Mouse (Mus musculus): Measurements from ENCODE around the gene Usp10. TPM values are rescaled to one million over a fixed set of nuclear protein-coding genes. Genes with fewer than 3 reads are reported as not detected.
A peak's percentile ranks its signal among the peaks of the same experiment; 100 is the strongest.

Usp10 gene
- polyA plus RNA-seq, 1 experiment from 2014 or later, result 99.2 TPM

DNA sequence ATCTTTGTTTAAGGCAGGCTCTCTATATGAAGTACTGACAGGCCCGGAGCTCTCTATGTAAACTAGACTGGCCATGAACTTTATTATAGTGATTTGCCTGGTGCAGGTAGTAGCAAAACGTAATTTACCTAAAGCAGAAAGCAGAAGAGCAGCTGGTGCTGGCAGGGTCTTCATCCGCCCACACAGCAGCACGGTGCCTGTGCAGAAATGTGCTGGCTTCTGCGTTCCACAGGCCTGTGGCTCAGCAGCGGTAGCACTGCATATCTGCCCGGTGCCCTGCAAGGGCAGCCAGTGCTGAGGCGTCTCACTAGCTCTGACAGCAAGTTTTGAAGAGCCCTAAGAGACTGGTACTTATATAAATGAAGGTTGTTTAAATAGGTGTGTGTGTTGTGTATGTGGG, 45.2 kb downstream of the Usp10 start:
- Histone ChIP-seq H3K27ac (ENCODE audit: low read depth, low read length) (no peak overlapping the region), H3K9me3 (replicated peaks; ENCODE audit: control insufficient read depth, low read length) (no peaks in the 10 kb centered on the region), H3K4me1 (ENCODE audit: control insufficient read depth, insufficient read depth, low read length) (no peaks in the 10 kb centered on the region), H3K4me3 (ENCODE audit: low read depth, low read length) (no peak overlapping the region), H3K36me3 (ENCODE audit: control insufficient read depth, insufficient read depth, low read length) (peaks cover 65% of the 10 kb centered on the region), H3K27me3 (ENCODE audit: control insufficient read depth, insufficient read depth, low read length) (no peaks in the 10 kb centered on the region), H3K4me2 (no peak overlapping the region), H3K9ac (ENCODE audit: low read depth, low read length) (no peak overlapping the region)
- no peak for ATAC-seq (replicated peaks; ENCODE audit: insufficient number of reproducible peaks, low FRiP score, low TSS enrichment)
- 89% methylated on average over 8 of the region's 8 CpGs for WGBS (ENCODE audit: insufficient replicate concordance)

DNA sequence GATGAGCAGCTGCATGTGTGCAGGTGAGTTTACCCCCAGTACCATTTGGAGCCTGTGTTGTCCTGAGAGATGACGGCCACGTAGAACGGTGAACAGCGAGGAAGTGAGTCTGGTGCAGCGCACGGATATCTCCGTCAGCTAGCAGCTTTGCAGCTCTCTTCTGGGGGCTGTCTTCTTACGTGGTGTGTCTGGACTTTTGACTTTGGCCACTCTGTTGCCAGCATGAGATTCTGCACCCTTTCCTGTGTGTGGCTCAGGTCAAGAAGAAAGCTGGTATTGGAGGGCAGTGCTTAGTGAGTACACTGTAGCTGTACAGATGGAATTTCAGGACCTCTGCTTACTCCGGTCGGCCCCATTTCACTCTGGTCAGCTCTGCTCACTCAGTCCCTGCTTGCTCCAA, 47.9 kb downstream of the Usp10 start:
- peaks cover 40% of the 10 kb centered on the region for H3K36me3 ChIP-seq (ENCODE audit: control insufficient read depth, insufficient read depth, low read length)
- H3K4me1 ChIP-seq (ENCODE audit: control insufficient read depth, insufficient read depth, low read length), result no peaks in the 10 kb centered on the region
- H3K9ac ChIP-seq (ENCODE audit: low read depth, low read length), result no peak overlapping the region
- no peak for ATAC-seq (replicated peaks; ENCODE audit: insufficient number of reproducible peaks, low FRiP score, low TSS enrichment)
- no peaks in the 10 kb centered on the region for H3K27me3 ChIP-seq (ENCODE audit: control insufficient read depth, insufficient read depth, low read length)
- no peak overlapping the region for H3K4me2 ChIP-seq
- no peak overlapping the region for H3K4me3 ChIP-seq (ENCODE audit: low read depth, low read length)
- H3K27ac ChIP-seq (ENCODE audit: low read depth, low read length), result no peak overlapping the region
- WGBS (ENCODE audit: insufficient replicate concordance), result 97% methylated on average over 10 of the region's 10 CpGs
- H3K9me3 ChIP-seq (replicated peaks; ENCODE audit: control insufficient read depth, low read length), result no peaks in the 10 kb centered on the region

- H3K36me3 ChIP-seq (ENCODE audit: control insufficient read depth, insufficient read depth, low read length), result peaks cover 19% of the 10 kb centered on the region
- ATAC-seq (replicated peaks; ENCODE audit: insufficient number of reproducible peaks, low FRiP score, low TSS enrichment), result no peak
- no peaks in the 10 kb centered on the region for H3K4me1 ChIP-seq (ENCODE audit: control insufficient read depth, insufficient read depth, low read length)
- H3K9ac ChIP-seq (ENCODE audit: low read depth, low read length), result no peak overlapping the region
- H3K9me3 ChIP-seq (replicated peaks; ENCODE audit: control insufficient read depth, low read length), result no peaks in the 10 kb centered on the region
- no peaks in the 10 kb centered on the region for H3K27me3 ChIP-seq (ENCODE audit: control insufficient read depth, insufficient read depth, low read length)
- 45% methylated on average over 5 of the region's 5 CpGs for WGBS (ENCODE audit: insufficient replicate concordance)
- no peak overlapping the region for H3K4me3 ChIP-seq (ENCODE audit: low read depth, low read length)
- H3K4me2 ChIP-seq, result no peak overlapping the region
- H3K27ac ChIP-seq (ENCODE audit: low read depth, low read length), result no peak overlapping the region
Observed at GRCm38 (mm10) chr8:119960531-119961104, 50.5 kb downstream of the Usp10 start.

GRCm38 (mm10) chr8:119964859-119965258, 54.7 kb downstream of the Usp10 start:
- WGBS (ENCODE audit: insufficient replicate concordance), result 72% methylated on average over 4 of the region's 4 CpGs
- H3K9ac ChIP-seq (ENCODE audit: low read depth, low read length), result no peak overlapping the region

GRCm38 (mm10) chr8:119967435-119967834, 57.3 kb downstream of the Usp10 start:
- no peak for ATAC-seq (replicated peaks; ENCODE audit: insufficient number of reproducible peaks, low FRiP score, low TSS enrichment)
- H3K4me2 ChIP-seq, result no peak overlapping the region
- H3K36me3 ChIP-seq (ENCODE audit: control insufficient read depth, insufficient read depth, low read length), result no peaks in the 10 kb centered on the region
- whole genome bisulfite sequencing (ENCODE audit: insufficient replicate concordance), result 83% methylated on average over 9 of the region's 9 CpGs
- H3K9me3 ChIP-seq (replicated peaks; ENCODE audit: control insufficient read depth, low read length), result 0 out of 2 replicates have a peak, but pooled peaks cover 5% of the 10 kb centered on the region
- no peak overlapping the region for H3K9ac ChIP-seq (ENCODE audit: low read depth, low read length)
- no peak overlapping the region for H3K27ac ChIP-seq (ENCODE audit: low read depth, low read length)
- no peaks in the 10 kb centered on the region for H3K27me3 ChIP-seq (ENCODE audit: control insufficient read depth, insufficient read depth, low read length)
- H3K4me3 ChIP-seq (ENCODE audit: low read depth, low read length), result no peak overlapping the region
- H3K4me1 ChIP-seq (ENCODE audit: control insufficient read depth, insufficient read depth, low read length), result no peaks in the 10 kb centered on the region

More at GRCm38 (mm10) chr8:119964859-119965258, 54.7 kb downstream of the Usp10 start:
- Histone ChIP-seq H3K36me3 (ENCODE audit: control insufficient read depth, insufficient read depth, low read length) (no peaks in the 10 kb centered on the region), H3K27me3 (ENCODE audit: control insufficient read depth, insufficient read depth, low read length) (no peaks in the 10 kb centered on the region), H3K9me3 (replicated peaks; ENCODE audit: control insufficient read depth, low read length) (0 out of 2 replicates have a peak, but pooled peaks cover 5% of the 10 kb centered on the region), H3K4me2 (no peak overlapping the region), H3K27ac (ENCODE audit: low read depth, low read length) (no peak overlapping the region), H3K4me3 (ENCODE audit: low read depth, low read length) (no peak overlapping the region), H3K4me1 (ENCODE audit: control insufficient read depth, insufficient read depth, low read length) (no peaks in the 10 kb centered on the region)
- ATAC-seq (replicated peaks; ENCODE audit: insufficient number of reproducible peaks, low FRiP score, low TSS enrichment), result no peak

DNA sequence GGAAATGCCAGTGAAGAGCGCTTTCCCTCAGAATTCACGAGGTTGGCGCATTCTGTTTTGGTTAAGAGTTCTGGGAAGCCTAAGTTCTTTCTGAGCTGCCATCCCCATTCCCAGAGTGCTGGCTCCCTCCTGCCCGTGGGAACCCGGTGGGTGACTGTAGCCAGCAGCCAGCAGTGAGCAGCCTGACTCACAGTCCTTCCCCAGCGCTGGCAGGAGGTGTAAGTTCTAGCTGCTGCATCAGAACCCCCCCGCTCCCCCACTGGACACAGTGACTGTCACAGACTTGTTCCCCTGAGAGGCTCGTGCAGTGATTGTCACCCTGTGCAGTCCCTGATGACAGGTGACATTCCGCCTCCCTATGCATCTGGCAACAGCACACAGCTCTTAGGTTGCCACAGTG, 60.0 kb downstream of the Usp10 start:
- WGBS (ENCODE audit: insufficient replicate concordance), result 61% methylated on average over 9 of the region's 9 CpGs
- H3K4me1 ChIP-seq (ENCODE audit: control insufficient read depth, insufficient read depth, low read length), result no peaks in the 10 kb centered on the region
- no peak overlapping the region for H3K9ac ChIP-seq (ENCODE audit: low read depth, low read length)
- H3K27me3 ChIP-seq (ENCODE audit: control insufficient read depth, insufficient read depth, low read length), result no peaks in the 10 kb centered on the region
- ATAC-seq (replicated peaks; ENCODE audit: insufficient number of reproducible peaks, low FRiP score, low TSS enrichment), result no peak
- H3K4me3 ChIP-seq (ENCODE audit: low read depth, low read length), result no peak overlapping the region
- no peaks in the 10 kb centered on the region for H3K36me3 ChIP-seq (ENCODE audit: control insufficient read depth, insufficient read depth, low read length)
- 0 out of 2 replicates have a peak, but pooled peaks cover 5% of the 10 kb centered on the region for H3K9me3 ChIP-seq (replicated peaks; ENCODE audit: control insufficient read depth, low read length)
- no peak overlapping the region for H3K27ac ChIP-seq (ENCODE audit: low read depth, low read length)
- no peak overlapping the region for H3K4me2 ChIP-seq

DNA sequence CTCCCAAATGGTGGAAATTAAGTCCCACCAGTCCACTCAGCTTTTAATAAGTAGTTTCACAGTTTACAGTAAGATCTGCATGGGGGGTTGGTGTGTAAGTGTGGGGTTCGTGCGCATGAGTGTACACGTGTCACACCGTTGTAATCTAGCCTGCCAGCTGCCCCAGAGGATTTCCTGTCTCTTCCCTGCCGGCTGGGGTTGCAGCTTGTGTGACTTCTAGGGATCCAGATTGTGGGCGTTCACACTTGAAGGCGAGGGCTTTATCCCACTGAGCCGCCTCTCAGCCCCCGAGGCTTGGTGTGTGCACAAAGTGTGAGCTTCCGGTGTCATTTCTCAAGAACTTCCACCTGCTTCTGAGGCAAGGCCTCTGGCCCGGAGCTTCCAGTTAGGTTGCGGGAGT, 62.4 kb downstream of the Usp10 start:
- Histone ChIP-seq H3K4me3 (ENCODE audit: low read depth, low read length) (no peak overlapping the region), H3K9ac (ENCODE audit: low read depth, low read length) (no peak overlapping the region), H3K4me1 (ENCODE audit: control insufficient read depth, insufficient read depth, low read length) (no peaks in the 10 kb centered on the region), H3K27me3 (ENCODE audit: control insufficient read depth, insufficient read depth, low read length) (no peaks in the 10 kb centered on the region), H3K36me3 (ENCODE audit: control insufficient read depth, insufficient read depth, low read length) (no peaks in the 10 kb centered on the region), H3K27ac (ENCODE audit: low read depth, low read length) (peak overlapping the region; percentile 24; the same call in 1 of the 2 replicates), H3K9me3 (replicated peaks; ENCODE audit: control insufficient read depth, low read length) (0 out of 2 replicates have a peak, but pooled peaks cover 3% of the 10 kb centered on the region), H3K4me2 (no peak overlapping the region)
- 53% methylated on average over 12 of the region's 12 CpGs for WGBS (ENCODE audit: insufficient replicate concordance)
- no peak; the same call in 1 of the 2 replicates for ATAC-seq (replicated peaks; ENCODE audit: insufficient number of reproducible peaks, low FRiP score, low TSS enrichment)

DNA sequence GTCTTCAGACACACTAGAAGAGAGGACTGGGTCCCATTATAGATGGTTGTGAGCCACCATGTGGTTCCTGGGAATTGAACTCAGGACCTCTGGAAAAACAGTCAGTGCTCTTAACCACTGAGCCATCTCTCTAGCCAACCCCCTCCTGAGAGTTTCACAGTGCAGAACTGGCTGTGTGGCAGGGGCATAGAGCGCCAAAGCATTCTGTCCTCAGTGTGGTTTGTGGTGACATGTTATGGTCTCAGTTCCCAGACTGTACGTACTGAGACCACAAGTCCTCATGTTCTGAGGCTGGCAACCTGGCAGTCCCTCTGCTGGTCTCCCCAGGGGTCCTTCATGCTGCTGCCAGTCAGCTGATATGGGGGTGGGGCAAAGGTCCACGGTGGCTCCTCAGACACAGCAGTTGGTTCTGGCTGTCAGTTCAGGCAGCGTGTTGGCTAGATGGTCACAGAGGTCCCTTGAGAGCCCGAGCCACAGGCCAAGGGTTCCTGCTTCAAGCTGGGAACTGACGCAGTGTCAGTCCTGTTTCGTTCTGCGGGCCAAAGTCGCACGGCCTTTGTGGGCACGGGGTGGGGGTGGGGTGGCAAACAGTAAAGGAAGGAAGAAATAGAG, 68.7 kb downstream of the Usp10 start:
- Histone ChIP-seq H3K27ac (ENCODE audit: low read depth, low read length) (no peak overlapping the region), H3K4me1 (ENCODE audit: control insufficient read depth, insufficient read depth, low read length) (no peaks in the 10 kb centered on the region), H3K9ac (ENCODE audit: low read depth, low read length) (no peak overlapping the region), H3K4me2 (no peak overlapping the region), H3K36me3 (ENCODE audit: control insufficient read depth, insufficient read depth, low read length) (no peaks in the 10 kb centered on the region), H3K9me3 (replicated peaks; ENCODE audit: control insufficient read depth, low read length) (no peaks in the 10 kb centered on the region), H3K27me3 (ENCODE audit: control insufficient read depth, insufficient read depth, low read length) (no peaks in the 10 kb centered on the region), H3K4me3 (ENCODE audit: low read depth, low read length) (no peak overlapping the region)
- no peak for ATAC-seq (replicated peaks; ENCODE audit: insufficient number of reproducible peaks, low FRiP score, low TSS enrichment)
- WGBS (ENCODE audit: insufficient replicate concordance), result 63% methylated on average over 11 of the region's 11 CpGs

DNA sequence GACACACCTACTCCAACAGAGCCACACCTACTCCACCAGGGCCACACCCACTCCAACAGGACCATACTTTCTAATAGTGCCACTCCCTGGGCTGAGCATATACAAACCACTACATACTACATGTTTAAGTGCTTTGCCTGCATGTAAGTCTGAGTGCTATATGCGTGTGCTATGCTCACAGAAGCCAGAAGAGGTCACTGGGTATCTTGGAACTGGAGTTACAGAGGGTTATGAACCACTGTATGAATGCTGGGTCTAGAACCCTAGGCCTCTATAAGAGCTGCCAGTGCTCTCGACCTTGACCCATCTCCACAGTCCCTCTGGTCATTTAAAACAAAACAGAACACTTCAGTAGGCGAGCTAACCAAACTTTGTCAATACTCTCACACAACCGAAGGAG, 71.1 kb downstream of the Usp10 start:
- 65% methylated on average over 4 of the region's 4 CpGs for WGBS (ENCODE audit: insufficient replicate concordance)
- H3K27me3 ChIP-seq (ENCODE audit: control insufficient read depth, insufficient read depth, low read length), result no peaks in the 10 kb centered on the region
- no peak for ATAC-seq (replicated peaks; ENCODE audit: insufficient number of reproducible peaks, low FRiP score, low TSS enrichment)

More for the DNA sequence above, 71.1 kb downstream of the Usp10 start:
- Histone ChIP-seq H3K27ac (ENCODE audit: low read depth, low read length) (no peak overlapping the region), H3K4me2 (no peak overlapping the region), H3K9me3 (replicated peaks; ENCODE audit: control insufficient read depth, low read length) (no peaks in the 10 kb centered on the region), H3K4me1 (ENCODE audit: control insufficient read depth, insufficient read depth, low read length) (no peaks in the 10 kb centered on the region), H3K9ac (ENCODE audit: low read depth, low read length) (no peak overlapping the region), H3K36me3 (ENCODE audit: control insufficient read depth, insufficient read depth, low read length) (no peaks in the 10 kb centered on the region), H3K4me3 (ENCODE audit: low read depth, low read length) (no peak overlapping the region)

All from heart, embryonic 11.5 days (tissue).